Mouse (Mus musculus) left cerebral cortex, postnatal 14 days (tissue): Measurements from ENCODE around the gene Prss8. TPM values are rescaled to one million over a fixed set of nuclear protein-coding genes. Genes with fewer than 3 reads are reported as not detected.
A peak's percentile ranks its signal among the peaks of the same experiment; 100 is the strongest.
"Not testable (repeated sequence)": the region's sequence is repeated elsewhere in the genome, so short reads cannot be mapped to it uniquely, and the experiment has no call there.

Source experiments
- DNase-seq, 2 experiments: peaks; one replicate each; pipeline ENCODE4 v3.0.0; 2021 to 2022; ENCODE audit warnings: low spot score in 2 of 2, mixed read lengths in 1 of 2
- intact Hi-C: fragments of 180-260 bp; cut with DNase I; formaldehyde crosslinking; loops from one replicate; pipeline ENCODE4 v1.15.1; 2025
- long read RNA-seq, 2 experiments: library from polyadenylated mRNA; stranded (forward); transcript quantifications; one replicate each; pipeline ENCODE4 v2.0.0; 2021
- total RNA-seq, 2 experiments: library from RNA; stranded (reverse); gene quantifications; 2 replicates each; pipeline ENCODE4 v1.2.3; 2021

The Prss8 gene
- total RNA-seq, result under 1 TPM in 1 of 2 experiments, not detected in 1; 0.89 TPM
- long read RNA-seq, experiment 1, result 0 reads
- long read RNA-seq, experiment 2, result 0 reads

DNA sequence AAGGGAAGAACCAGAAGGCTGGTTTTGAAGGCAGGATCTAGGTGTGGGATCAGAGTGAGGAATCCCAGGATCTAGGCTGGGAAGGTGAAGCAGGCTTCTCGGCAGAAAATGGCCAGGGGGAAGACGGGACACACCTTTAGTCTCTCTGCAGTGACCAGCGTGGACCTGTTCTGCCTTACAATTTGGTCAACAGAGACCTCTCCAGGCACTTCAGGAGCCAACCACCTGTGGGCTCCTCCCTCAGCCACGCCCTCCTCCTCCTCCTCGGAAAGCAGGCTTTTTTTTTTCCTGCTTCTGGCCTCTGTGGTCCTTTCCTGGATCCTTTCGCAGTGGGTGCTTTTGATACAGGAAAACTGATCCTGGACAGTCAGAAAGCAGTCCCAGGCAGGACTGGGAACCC, at the start of gene Prss8:
Gene Prss8, minus strand, starts transcription at position 182 of the 400 bp plus-strand sequence.
- intact Hi-C loops, result no loop called here

DNA sequence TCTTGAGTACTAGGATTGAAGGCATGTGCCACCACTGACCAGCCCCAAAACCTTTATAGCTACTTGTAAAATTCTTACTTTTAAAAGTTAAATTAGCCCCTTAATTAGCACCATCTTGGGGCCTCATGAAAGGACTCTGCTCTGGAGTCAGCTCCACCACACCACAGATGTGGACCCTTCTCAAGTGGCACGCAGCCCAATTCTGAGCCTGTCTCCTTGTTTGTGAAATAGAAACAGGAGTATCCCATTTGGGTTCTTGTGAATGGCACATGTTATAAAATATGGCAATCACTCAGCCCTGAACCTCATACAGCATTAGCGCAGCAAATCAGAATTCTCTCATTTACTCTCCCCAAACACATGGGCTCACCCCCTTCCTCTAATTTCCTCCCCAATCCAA, 49.0 kb upstream of the Prss8 start:
- intact Hi-C loops, result no loop called here

More for the DNA sequence above, at the start of gene Prss8:
- DNase-seq, result no peak

GRCm38 (mm10) chr7:127974413-127974930, 44.6 kb upstream of the Prss8 start:
- intact Hi-C loops, result no loop called here

More for the DNA sequence above, 49.0 kb upstream of the Prss8 start:
- no peak for DNase-seq

DNA sequence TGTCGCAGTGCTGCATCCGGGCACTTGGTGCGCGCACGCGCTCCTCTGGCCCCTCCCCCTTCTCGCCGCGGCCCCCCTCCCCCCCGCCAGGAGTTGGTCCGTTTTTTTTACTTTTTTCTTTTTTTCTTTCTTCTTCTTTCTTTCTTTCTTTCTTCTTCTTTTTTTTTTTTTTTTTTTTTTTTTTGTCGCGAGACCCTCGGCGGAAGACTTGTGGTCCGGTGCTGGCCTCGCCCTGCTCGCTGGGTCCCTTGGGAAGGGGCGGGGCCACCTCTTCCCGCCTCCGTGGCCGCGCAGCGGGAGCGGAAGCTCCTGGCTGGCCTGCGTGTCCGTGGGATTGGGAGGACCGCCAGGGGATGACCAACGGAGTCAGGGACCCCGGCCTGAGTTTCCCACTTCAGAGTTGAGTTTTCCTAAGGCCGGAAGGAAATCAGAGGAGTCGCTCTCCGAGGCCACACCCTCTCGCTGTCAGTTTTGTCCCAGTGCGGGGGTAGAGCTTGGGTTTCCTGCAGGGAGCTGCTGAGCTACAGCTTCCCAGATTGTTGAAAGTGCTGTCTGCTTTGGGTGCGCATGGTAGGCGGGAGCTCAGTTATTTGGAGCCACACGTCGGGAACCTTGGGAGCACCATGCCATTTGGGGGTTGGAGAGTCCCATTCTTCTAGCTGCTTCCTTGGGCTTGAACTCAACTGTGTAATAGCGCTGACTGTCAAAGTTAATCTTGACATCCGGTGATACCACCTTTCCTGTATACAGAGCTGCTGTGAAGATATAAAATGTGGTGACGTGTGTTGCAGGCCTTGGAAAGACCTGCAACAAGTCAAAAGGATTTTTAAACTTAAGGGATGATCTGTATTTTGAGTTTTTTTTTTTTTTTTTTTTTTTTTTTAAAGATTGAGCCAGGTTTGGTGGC, 38.3 kb upstream of the Prss8 start:
- DNase-seq, result peak; percentile 64 to 76
- intact Hi-C loops, result no loop called here

More at GRCm38 (mm10) chr7:127974413-127974930, 44.6 kb upstream of the Prss8 start:
- no peak for DNase-seq

DNA sequence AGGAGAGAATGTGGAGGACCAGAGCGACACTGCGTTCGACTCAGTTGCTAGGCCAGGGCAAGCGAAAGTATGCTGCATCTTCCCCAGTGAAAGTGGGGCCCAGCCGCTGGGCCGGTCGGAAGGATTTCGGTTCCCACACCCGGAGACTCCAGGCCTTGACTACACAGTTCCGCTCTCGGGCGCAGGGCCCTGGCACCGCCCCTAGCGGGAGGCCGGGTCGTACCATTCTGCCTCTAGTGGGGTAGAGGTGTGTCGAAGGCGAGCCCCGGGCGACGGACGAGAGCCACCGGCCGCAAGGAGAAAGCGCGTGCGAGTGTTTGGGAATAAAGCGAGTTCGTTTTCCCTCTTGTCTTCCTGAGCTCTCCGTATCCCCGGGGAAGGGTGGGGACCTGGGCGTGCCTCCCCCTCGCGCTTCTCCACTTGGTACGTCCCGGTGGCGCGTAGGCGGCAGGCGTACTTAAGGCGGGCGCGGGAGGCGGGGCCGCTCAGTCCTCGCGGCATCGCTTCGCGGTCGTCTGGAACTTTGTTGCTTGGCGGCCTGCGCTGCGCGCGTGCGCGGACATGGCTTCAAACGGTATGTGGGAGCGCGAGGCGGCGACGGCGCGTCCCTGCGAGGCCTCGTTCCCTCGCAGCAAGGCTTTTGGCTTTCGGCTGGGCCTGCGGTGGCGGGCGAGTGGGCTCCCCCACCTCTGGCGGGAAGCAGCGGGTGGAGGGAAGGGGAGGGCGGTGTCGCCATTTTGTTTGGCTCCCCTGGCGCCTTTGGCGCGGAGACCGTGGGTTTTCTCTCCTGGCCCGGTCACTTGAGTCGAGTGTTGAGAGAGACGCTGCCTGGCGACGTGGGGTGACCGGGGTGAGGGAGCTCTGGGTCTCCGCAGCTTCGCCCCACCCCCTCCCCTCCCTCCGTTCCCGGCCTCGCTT, 37.4 kb upstream of the Prss8 start, which contains the start of gene Fus:
Gene Fus, plus strand, starts transcription at position 454 of the 918 bp plus-strand sequence.
- DNase-seq, result peak; percentile 93 to 95
- intact Hi-C loops, result no loop called here

DNA sequence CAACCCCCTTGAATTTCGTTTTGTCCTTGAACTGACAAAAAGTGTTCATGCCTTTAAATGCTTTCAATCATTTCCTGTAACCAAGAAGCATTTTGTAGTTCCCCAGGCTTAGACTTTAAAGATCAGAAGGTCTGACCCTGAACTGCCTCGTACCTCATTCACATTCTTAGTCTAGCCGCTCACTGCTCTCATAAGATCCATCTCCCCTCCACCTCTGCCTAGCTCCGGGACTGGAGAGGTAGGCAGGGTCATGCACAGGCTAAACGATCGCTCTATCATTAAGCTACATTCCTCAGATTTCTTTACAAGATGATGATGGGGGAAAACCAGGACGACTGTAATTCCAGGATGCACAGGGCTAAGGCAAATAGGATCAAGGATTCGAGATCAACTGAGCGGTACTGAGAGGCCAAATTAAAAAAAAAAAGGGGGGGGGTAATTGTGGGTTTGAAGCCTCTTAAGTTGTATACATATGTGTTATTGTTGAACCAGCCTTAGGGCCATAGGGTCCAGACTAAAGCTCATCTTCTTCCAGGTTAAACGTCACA, 36.5 kb upstream of the Prss8 start:
- no peak for DNase-seq
- intact Hi-C loops, result no loop called here

- no peak for DNase-seq
- intact Hi-C loops, result no loop called here
These were observed 29.5 kb upstream of the Prss8 start for GRCm38 (mm10) chr7:127959364-127959763.

DNA sequence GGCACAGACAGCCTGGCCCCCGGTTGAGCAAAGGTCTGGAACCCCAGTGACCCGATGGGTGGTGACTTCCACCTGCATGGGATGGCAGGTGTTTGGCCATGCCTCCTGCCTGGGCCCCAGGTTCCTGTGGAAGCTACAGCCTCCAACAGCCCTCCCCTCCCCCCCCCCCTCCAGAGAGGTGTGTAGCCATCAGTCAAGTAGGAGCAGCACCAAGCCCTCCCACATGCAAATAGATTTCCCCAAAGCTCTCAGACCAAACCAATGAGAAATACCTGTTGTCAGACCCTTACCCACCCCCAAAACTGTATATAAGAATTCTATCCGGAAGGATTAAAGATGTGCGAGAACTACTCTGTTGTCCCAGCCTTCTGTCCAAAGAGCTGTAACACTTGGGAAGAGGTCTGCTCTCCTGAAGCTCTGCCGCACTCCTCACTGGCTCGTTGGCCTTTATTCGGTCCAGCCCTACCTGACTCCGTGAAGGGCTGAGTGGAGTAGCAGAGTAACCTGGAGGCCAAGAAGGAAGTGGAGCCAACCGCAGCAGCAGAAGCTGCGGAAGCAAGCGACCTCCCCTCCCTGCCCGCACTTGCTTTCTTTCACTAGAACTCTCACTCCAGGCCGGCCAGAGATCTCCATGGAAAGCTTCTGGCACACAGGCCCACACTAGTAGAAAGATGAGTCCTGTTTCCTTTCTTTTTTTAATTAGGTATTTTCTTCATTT, 23.1 kb upstream of the Prss8 start:
- intact Hi-C loops, result no loop called here
- no peak for DNase-seq

- DNase-seq, result no peak
- intact Hi-C loops, result no loop called here
These were observed 16.6 kb upstream of the Prss8 start, which contains the start of gene Prss36 for GRCm38 (mm10) chr7:127946470-127947023. Gene Prss36, minus strand, starts transcription at chr7:127946725.

DNA sequence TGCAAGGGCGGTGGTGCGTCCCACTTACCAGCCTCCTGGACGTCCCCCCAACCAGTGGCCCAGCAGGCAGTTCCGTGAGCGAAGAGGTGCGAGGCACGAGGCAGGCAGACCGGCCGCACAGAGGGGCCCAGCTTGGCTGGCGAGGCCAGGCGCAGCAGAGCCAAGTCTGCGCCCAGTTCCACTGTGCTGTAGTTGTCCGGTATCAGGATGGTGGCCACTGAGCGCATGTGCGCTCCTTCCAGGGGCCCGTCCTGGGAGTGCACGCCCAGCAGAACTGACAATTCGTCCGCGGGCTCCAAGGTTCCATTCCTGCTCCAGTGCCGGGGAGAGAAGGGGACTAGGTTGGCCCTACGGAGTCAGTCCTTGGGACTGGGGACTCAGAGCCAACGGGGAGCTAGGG, 14.7 kb upstream of the Prss8 start:
- intact Hi-C loops, result no loop called here
- no peak for DNase-seq

GRCm38 (mm10) chr7:127942097-127942496, 12.2 kb upstream of the Prss8 start:
- DNase-seq, intact Hi-C loops: not testable (repeated sequence)

DNA sequence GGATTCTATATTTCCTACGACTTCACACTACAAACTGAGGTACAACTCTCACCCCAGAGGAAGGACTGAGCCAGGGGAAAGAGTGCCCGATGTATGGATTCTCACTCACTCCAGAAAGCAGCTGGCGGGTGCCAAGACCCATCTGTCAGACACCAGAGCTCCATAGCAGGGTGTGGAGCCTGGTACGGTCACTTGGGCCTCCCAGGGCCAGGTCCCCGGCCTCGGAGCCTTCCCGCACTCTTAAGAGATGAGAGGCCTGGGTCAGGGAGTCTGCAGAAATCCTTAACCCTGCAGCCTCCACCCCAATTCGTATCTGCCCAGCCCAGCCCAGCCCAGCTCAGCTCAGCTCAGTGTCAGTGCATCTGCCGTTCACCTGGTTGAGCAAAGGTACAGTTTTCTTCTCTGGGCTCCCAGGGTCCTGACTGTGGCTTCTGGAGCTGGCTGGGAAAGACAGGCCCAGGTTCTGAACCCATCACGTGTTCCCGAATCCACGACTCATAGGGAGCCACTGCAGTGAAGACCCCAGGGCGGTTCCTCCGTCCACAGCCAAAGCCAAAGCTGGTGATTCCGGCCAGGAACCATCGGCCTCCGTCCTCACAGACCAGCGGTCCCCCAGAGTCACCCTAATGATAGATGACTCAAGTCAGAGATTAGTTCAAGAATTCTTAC, 6.4 kb upstream of the Prss8 start:
- no peak for DNase-seq
- intact Hi-C loops, result no loop called here

GRCm38 (mm10) chr7:127935748-127936159, 5.8 kb upstream of the Prss8 start:
- DNase-seq, result no peak
- intact Hi-C loops, result no loop called here

DNA sequence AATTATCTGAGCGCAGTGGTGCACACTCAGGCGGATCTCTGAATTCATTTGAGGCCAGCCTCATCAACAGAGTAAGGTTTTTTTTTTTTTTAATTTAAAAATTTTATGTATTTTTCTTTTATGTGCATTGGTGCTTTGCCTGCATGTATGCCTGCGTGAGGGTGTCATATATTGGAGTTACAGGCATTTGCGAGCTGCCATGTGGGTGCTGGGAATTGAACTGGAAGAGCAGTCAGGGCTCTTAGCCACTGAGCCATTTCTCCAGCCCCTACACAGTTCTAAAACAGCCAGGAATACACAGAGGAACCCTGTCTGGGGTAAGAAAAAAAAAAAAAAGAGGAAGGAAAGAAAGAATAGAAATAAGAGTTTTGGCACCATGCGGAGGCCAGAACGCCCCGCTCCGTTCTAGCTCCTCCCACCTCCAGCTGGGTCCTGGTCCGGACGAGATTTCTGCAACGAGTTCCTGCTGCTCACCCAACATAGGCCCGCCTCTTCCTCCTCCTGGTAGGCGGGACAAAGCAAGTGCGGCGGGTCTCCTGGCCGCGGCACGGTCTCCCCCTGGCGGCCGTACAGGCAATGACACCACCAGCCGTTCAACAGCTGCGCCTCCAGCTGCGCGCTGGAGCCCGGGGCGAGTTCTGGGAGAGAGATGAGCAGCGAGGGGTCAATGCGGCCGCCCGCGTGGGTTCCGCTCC, 5.3 kb upstream of the Prss8 start:
- intact Hi-C loops, result no loop called here
- DNase-seq, result peak; percentile 96

- intact Hi-C loops, result no loop called here
- DNase-seq, result no peak
These were observed 4.2 kb upstream of the Prss8 start for GRCm38 (mm10) chr7:127934075-127934474.

DNA sequence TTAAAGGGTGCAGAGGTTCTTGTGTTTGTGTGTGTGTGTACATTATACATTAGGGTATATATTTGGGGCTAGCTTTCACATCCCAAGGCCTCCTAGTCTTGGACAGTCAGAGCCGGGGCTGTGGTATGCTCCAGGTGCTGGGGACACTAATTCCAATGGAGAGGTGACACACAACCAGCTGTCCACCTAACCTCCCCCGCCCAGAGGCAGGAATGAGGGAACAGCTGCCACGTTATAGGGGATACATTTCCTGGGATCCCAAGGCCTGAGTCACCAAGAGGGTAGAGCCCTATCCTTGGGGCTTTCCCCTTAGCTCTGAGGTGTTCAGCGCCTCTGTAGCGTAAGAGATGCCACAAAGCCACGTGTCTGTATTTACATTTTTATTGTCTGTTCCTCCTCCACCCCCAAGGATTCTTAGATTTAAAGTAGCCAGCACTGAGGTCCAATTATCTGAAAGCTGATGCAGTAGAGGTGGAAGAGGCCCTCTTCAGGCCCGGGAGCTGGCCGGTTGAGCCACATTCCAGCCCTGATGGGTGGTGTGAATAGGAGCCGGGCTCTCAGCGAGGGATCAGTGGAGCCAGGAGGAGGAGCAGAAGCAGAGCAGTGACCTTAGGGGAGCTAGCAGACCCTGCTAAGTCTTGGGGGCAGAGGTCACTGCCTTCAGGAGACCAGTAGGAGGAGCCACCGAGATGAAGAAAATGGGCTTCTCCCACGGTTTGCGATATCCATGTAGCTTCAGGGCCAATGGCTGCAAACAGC, 2.5 kb upstream of the Prss8 start:
- intact Hi-C loops, result no loop called here

More for the DNA sequence above, 2.5 kb upstream of the Prss8 start:
- no peak for DNase-seq
